Mouse (Mus musculus) liver, postnatal 0 days (tissue): ENCODE results near the gene Lrrtm3. TPM values are rescaled to one million over a fixed set of nuclear protein-coding genes. Genes with fewer than 3 reads are reported as not detected.

Experiments used
- ATAC-seq: fragments of 200-750 bp; cut with Nextera tagmentation; 2 replicates; pipeline ENCODE4 v1.8.0; 2017; ENCODE audit warnings: mild to moderate bottlenecking, moderate library complexity
- DNase-seq: peaks from one replicate; pipeline ENCODE4 v3.0.0-alpha.2; 2016
- H3K27ac ChIP-seq: fragments of 300-500 bp; sonication (generic); 2 replicates; pipeline ENCODE4 v1.5.1; 2014; ENCODE audit warnings: antibody characterized with exemption, moderate library complexity, mild to moderate bottlenecking, low read depth
- H3K27me3 ChIP-seq: fragments of 300-500 bp; sonication (generic); 2 replicates; pipeline ENCODE4 v1.6.1; 2014; ENCODE audit warnings: low read length, control low read depth, mixed read lengths; ENCODE audit not compliant: insufficient read depth
- H3K36me3 ChIP-seq: fragments of 300-500 bp; sonication (generic); replicated peaks from 2 replicates; pipeline ENCODE4 v1.6.1; 2014; ENCODE audit warnings: mild to moderate bottlenecking, control low read depth, low read length, moderate library complexity, mixed read lengths; ENCODE audit not compliant: insufficient read depth
- H3K4me1 ChIP-seq: fragments of 300-500 bp; sonication (generic); 2 replicates; pipeline ENCODE4 v1.6.1; 2014; ENCODE audit warnings: antibody characterized with exemption, mild to moderate bottlenecking, control low read depth; ENCODE audit not compliant: insufficient read depth
- H3K4me2 ChIP-seq: fragments of 300-500 bp; sonication (generic); 2 replicates; pipeline ENCODE4 v1.6.1; 2014; ENCODE audit warnings: low read depth, mild to moderate bottlenecking, low read length, moderate library complexity, mixed read lengths
- H3K4me3 ChIP-seq: fragments of 300-500 bp; sonication (generic); 2 replicates; pipeline ENCODE4 v1.5.1; 2014; ENCODE audit warnings: low read depth, low read length
- H3K9ac ChIP-seq: fragments of 300-500 bp; sonication (generic); replicated peaks from 2 replicates; pipeline ENCODE4 v1.6.1; 2014; ENCODE audit warnings: mild to moderate bottlenecking, moderate library complexity
- H3K9me3 ChIP-seq: fragments of 300-500 bp; sonication (generic); 2 replicates; pipeline ENCODE4 v1.6.1; 2016; ENCODE audit warnings: mild to moderate bottlenecking, control low read depth, low read length, mixed read lengths
- CTCF ChIP-seq: sonication (generic); IDR thresholded peaks from 2 replicates; pipeline ENCODE4 v1.5.1; 2016; ENCODE audit warnings: antibody characterized with exemption, low read depth
- EP300 ChIP-seq: IDR thresholded peaks from 2 replicates; pipeline ENCODE4 v1.6.1; 2016; ENCODE audit warnings: antibody characterized with exemption, low read depth, mild to moderate bottlenecking
- WGBS: fragments of 180-500 bp; shearing (Covaris S2); extraction: QIAGEN DNeasy Blood & Tissue Kit; methylation state at CpG from one replicate; pipeline ENCODE4 v1.1.7; 2014; ENCODE audit not compliant: insufficient replicate concordance; 5-methylcytosine and 5-hydroxymethylcytosine counted together
- polyA plus RNA-seq: library from polyadenylated mRNA; unstranded; fragments of >200 nt; fragmentation: Nextera tagmentation; extraction: Ambion mirVana; gene quantifications from 2 replicates; pipeline ENCODE4 v1.2.1, GENCODE M21; 2015

Lrrtm3 gene
- polyA plus RNA-seq, 1 experiment from 2014 or later, result 0.05 TPM

DNA sequence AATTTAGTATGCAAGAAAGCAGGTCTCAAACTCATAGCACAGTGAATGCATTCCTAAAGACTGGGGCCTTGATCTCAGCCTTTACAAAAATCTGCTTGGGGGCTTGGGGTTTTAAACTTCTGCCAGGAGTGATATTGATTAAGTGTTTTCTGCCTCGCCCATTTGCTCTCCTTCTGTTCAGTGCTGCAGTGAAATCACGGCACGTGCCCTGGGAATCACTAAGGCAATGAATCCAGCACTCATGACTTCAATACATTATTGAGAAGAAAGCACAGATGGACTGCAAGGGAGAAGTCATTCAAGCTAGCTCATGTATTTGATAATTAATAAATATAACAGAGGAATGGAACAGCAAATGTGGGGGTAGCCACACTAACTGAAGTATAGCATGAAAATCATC, 144.5 kb downstream of the Lrrtm3 start:
- no peak overlapping the region for H3K4me2 ChIP-seq
- TF ChIP-seq CTCF (no peak), EP300 (no peak)
- H3K9ac ChIP-seq, result no peak overlapping the region
- DNase-seq (no peak), ATAC-seq (no peak)
- no peaks in the 10 kb centered on the region for H3K4me1 ChIP-seq
- WGBS, result 77% methylated on average over 3 of the region's 3 CpGs
- no peak overlapping the region for H3K27ac ChIP-seq
- H3K36me3 ChIP-seq, result no peaks in the 10 kb centered on the region
- H3K4me3 ChIP-seq, result no peak overlapping the region
- H3K9me3 ChIP-seq, result no peaks in the 10 kb centered on the region
- no peaks in the 10 kb centered on the region for H3K27me3 ChIP-seq

GRCm38 (mm10) chr10:63933946-63934345, 156.1 kb downstream of the Lrrtm3 start:
- no peaks in the 10 kb centered on the region for H3K4me1 ChIP-seq
- 62% methylated on average over 5 of the region's 5 CpGs for WGBS
- H3K4me2 ChIP-seq, result no peak overlapping the region

DNA sequence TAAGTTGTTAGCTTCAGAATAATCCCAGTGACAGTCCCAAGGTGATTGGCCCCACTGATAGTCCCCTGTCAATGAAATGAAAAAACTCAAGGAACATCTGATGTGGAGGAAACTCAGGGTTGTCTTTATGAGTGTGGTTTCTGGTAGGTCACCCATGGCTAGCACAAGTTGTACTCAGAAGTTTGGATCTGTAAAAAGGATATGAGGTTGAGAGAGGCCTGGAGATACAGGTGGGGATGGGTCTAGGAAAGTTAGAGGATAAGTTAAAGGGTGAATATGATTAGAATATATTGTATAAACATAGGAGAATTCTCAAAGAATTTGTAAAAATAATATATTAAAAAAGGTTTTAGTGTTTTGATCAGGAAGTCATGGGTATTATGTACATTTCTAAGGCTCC, 162.7 kb downstream of the Lrrtm3 start, which contains the start of gene Gm10118:
Gm10118 (minus strand) TSS at position 101 of the 400 bp plus-strand sequence.
- Histone ChIP-seq H3K9me3 (no peaks in the 10 kb centered on the region), H3K4me1 (no peaks in the 10 kb centered on the region), H3K9ac (no peak within 1 kb of the TSS), H3K36me3 (no peaks in the 10 kb centered on the region), H3K27me3 (no peaks in the 10 kb centered on the region), H3K4me2 (no peak within 1 kb of the TSS), H3K27ac (no peak within 1 kb of the TSS), H3K4me3 (no peak within 1 kb of the TSS)
- DNase-seq, result no peak
- TF ChIP-seq CTCF (no peak), EP300 (no peak)
- ATAC-seq, result no peak

More at GRCm38 (mm10) chr10:63933946-63934345, 156.1 kb downstream of the Lrrtm3 start:
- TF ChIP-seq EP300, result no peak
- TF ChIP-seq CTCF, result no peak
- Histone ChIP-seq H3K27me3 (no peaks in the 10 kb centered on the region), H3K36me3 (no peaks in the 10 kb centered on the region), H3K9me3 (no peaks in the 10 kb centered on the region), H3K27ac (no peak overlapping the region), H3K4me3 (no peak overlapping the region), H3K9ac (no peak overlapping the region)
- DNase-seq, result no peak
- ATAC-seq, result no peak

- TF ChIP-seq EP300 (no peak), CTCF (no peak)
- Histone ChIP-seq H3K4me3 (no peak overlapping the region), H3K4me1 (no peaks in the 10 kb centered on the region), H3K4me2 (no peak overlapping the region), H3K27ac (no peak overlapping the region), H3K27me3 (no peaks in the 10 kb centered on the region), H3K9ac (no peak overlapping the region), H3K9me3 (no peaks in the 10 kb centered on the region), H3K36me3 (no peaks in the 10 kb centered on the region)
- DNase-seq (no peak), ATAC-seq (no peak)
These were observed 181.2 kb downstream of the Lrrtm3 start for GRCm38 (mm10) chr10:63908878-63909277.

GRCm38 (mm10) chr10:63899891-63900290, 190.2 kb downstream of the Lrrtm3 start:
- Histone ChIP-seq H3K4me3 (no peak overlapping the region), H3K27ac (no peak overlapping the region), H3K9me3 (no peaks in the 10 kb centered on the region), H3K4me2 (no peak overlapping the region), H3K27me3 (no peaks in the 10 kb centered on the region), H3K4me1 (no peaks in the 10 kb centered on the region), H3K36me3 (no peaks in the 10 kb centered on the region), H3K9ac (no peak overlapping the region)
- TF ChIP-seq EP300, result no peak
- TF ChIP-seq CTCF, result no peak
- ATAC-seq, result no peak
- DNase-seq, result no peak

DNA sequence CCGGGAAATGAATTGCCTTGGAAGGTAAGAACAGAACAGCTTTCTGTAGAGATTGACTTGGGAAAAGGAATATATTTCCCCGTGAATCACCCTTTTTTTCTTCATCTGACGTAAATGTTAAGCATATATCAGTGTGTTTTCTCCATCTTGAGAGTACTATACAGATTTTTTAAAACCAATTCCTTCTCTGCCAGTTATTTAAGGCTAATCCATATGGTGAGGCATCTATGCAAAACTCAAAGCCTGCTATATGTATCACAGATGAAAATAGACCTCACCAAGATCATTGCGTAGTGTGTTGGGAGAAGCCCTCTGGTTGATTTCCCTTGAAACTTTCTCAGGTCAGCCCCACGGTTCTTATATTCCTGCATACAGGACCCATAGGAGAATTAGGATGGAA, 195.5 kb downstream of the Lrrtm3 start:
- Histone ChIP-seq H3K27me3 (no peaks in the 10 kb centered on the region), H3K9ac (no peak overlapping the region), H3K36me3 (no peaks in the 10 kb centered on the region), H3K4me3 (no peak overlapping the region), H3K4me1 (no peaks in the 10 kb centered on the region), H3K4me2 (no peak overlapping the region), H3K9me3 (no peaks in the 10 kb centered on the region), H3K27ac (no peak overlapping the region)
- no peak for TF ChIP-seq EP300
- TF ChIP-seq CTCF, result no peak
- ATAC-seq (no peak), DNase-seq (no peak)
- 83% methylated on average over 5 of the region's 5 CpGs for WGBS

DNA sequence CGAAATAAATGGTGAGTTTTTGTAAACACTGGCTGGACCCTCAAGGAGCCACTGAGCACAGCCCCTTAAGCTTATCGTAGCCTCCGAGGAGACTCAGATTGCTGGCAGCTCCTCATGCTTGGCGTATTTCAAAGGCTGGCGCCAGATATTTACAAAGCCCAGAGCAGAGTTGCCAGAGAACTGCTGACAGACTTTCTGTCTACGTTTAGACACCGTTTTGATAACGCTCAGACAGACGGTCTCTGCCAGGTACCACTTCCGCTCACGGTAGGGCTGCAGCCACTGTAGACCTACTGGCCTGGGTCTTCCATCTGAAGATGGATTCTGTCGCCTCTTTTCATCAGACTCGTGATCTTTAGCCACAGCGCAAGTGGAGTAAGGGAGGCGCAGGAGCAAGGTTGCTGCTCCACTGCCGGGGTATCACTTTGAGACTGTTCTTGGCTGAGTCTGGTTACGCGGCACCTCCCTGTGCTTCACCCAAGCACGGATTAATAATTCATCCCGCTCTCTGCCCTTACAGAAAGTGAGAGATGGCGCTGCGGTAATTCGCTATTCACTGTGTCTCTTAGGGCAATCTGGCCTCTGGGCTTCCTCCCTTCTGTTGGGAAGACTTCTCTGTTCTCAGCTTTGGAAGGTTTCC, 203.5 kb downstream of the Lrrtm3 start:
- no peaks in the 10 kb centered on the region for H3K27me3 ChIP-seq
- no peak overlapping the region for H3K4me3 ChIP-seq
- ATAC-seq (no peak), DNase-seq (no peak)
- TF ChIP-seq CTCF, result no peak
- no peak for TF ChIP-seq EP300
- no peaks in the 10 kb centered on the region for H3K36me3 ChIP-seq
- no peaks in the 10 kb centered on the region for H3K4me1 ChIP-seq
- H3K4me2 ChIP-seq, result no peak overlapping the region
- peaks cover 3% of the 10 kb centered on the region; the same call in 1 of the 2 replicates for H3K9me3 ChIP-seq
- H3K27ac ChIP-seq, result no peak overlapping the region
- H3K9ac ChIP-seq, result no peak overlapping the region
- WGBS, result 72% methylated on average over 23 of the region's 23 CpGs
